Mouse (Mus musculus) 3T3-L1 (cell line): ENCODE measurements around the gene Tmem247.

ENCODE experiments used
- DNase-seq: peaks from one replicate; pipeline ENCODE4 v3.0.0-alpha.2; 2015; ENCODE audit warnings: low read depth, low spot score

Gene Tmem247

GRCm38 (mm10) chr17:86917048-86917447 is at the start of gene Tmem247:
Gene Tmem247 (plus strand): TSS chr17:86917348.
- DNase-seq = no peak

- DNase-seq = no peak
Measured at GRCm38 (mm10) chr17:86870586-86870985, 46.6 kb upstream of the Tmem247 start.

- DNase-seq = no peak
Measured at GRCm38 (mm10) chr17:86872643-86873042, 44.5 kb upstream of the Tmem247 start.

- no peak for DNase-seq
Measured at GRCm38 (mm10) chr17:86876940-86877339, 40.2 kb upstream of the Tmem247 start.

GRCm38 (mm10) chr17:86877747-86878146 is 39.4 kb upstream of the Tmem247 start:
- DNase-seq = peak; percentile 15

GRCm38 (mm10) chr17:86880056-86880455 is 37.1 kb upstream of the Tmem247 start:
- DNase-seq = no peak

GRCm38 (mm10) chr17:86880461-86881044 is 36.6 kb upstream of the Tmem247 start:
- DNase-seq = no peak

- no peak for DNase-seq
Measured at GRCm38 (mm10) chr17:86895191-86895590, 22.0 kb upstream of the Tmem247 start.

- no peak for DNase-seq
Measured at GRCm38 (mm10) chr17:86897486-86898165, 19.5 kb upstream of the Tmem247 start.

- DNase-seq = no peak
Measured at GRCm38 (mm10) chr17:86899821-86900220, 17.3 kb upstream of the Tmem247 start.

- no peak for DNase-seq
Measured at GRCm38 (mm10) chr17:86900564-86900963, 16.6 kb upstream of the Tmem247 start.

- no peak for DNase-seq
Measured at GRCm38 (mm10) chr17:86902399-86903067, 14.6 kb upstream of the Tmem247 start.

- peak; percentile 63 for DNase-seq
Measured at GRCm38 (mm10) chr17:86903596-86903995, 13.6 kb upstream of the Tmem247 start.

- DNase-seq = peak; percentile 18
Measured at GRCm38 (mm10) chr17:86904206-86904605, 12.9 kb upstream of the Tmem247 start.

GRCm38 (mm10) chr17:86905297-86906135 is 11.6 kb upstream of the Tmem247 start:
- peak; percentile 32 for DNase-seq

- peak; percentile 89 for DNase-seq
Measured at GRCm38 (mm10) chr17:86906136-86906461, 11.0 kb upstream of the Tmem247 start.

GRCm38 (mm10) chr17:86906601-86907000 is 10.5 kb upstream of the Tmem247 start:
- no peak for DNase-seq

- DNase-seq = no peak
Measured at GRCm38 (mm10) chr17:86907092-86907491, 10.1 kb upstream of the Tmem247 start.

- DNase-seq = peak; percentile 37
Measured at GRCm38 (mm10) chr17:86908316-86908715, 8.8 kb upstream of the Tmem247 start.

GRCm38 (mm10) chr17:86909733-86910495 is 7.2 kb upstream of the Tmem247 start:
- peak; percentile 65 for DNase-seq

- no peak for DNase-seq
Measured at GRCm38 (mm10) chr17:86911261-86911660, 5.9 kb upstream of the Tmem247 start.
